Mouse (Mus musculus) lung, postnatal 36 days (tissue): ENCODE data around the gene Rln3.
"Not testable (repeated sequence)": the region's sequence is repeated elsewhere in the genome, so short reads cannot be mapped to it uniquely, and the experiment has no call there.

ENCODE experiments used
- DNase-seq: peaks from one replicate; pipeline ENCODE4 v3.0.0; 2022; ENCODE audit warnings: mixed read lengths

The Rln3 gene

DNA sequence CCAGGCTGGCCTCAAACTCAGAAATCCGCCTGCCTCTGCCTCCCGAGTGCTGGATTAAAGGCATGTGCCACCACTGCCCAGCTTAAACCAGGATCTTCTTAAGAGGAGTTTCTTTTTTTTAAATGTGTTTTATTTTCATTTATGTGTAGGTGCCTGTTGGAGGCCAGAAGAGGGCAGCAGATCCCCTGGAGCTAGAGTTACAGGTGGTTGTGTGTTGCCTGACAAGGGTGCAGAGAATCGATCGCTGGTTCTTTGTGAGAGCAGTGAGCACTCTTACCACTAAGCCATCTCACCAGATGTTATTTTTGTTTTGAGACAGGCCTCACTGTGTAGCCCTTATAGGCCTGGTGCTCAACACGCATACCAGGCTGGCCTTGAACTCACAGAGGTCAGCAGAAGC is 29.0 kb downstream of the Rln3 start:
- DNase-seq = no peak

- peak; percentile 32 for DNase-seq
These were observed 32.2 kb downstream of the Rln3 start for GRCm38 (mm10) chr8:84012499-84013165.

DNA sequence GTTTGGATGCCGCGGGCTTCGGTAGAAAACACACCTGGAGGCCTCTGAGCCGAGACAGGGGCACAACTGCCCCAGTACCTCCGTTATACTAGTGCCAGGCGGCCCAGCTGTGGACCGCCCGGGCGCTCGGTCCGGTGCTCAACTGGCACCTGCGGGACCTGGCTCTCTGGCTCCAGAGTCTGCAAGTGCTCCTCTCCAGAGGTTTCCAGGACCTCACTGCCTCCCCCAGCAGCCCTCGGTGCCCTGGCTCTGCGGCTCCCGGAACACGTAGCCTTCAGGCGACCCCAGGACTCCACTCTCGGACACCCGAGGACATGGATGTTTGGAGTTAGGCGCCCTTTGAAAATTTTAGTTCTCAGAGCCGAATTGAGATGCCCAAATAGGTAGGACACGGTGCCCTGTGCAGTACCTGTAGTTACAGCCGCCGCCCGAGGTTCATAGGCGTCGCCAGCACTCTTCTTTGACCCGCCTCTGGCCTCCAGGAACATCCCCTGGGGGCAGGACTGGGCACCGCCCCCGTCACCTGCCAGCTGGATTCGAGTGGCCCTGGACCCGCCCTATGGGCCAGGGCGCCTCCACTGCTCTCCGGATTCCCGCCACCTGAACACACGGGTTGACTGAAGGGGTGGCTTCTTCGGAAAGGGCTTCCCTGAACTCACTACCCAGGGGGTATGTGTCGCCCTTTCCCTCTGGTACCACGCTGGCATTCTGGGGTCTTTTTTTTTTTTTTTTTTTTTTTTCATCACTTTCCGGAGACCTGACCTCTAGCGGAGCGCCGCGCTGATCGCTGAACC is 32.9 kb downstream of the Rln3 start, which contains the start of gene 2210011C24Rik:
Gene 2210011C24Rik, minus strand, starts transcription at position 467 of the 794 bp plus-strand sequence.
- DNase-seq = peak; percentile 80

- DNase-seq = peak; percentile 83
These were observed 33.9 kb downstream of the Rln3 start for GRCm38 (mm10) chr8:84010625-84011611.

GRCm38 (mm10) chr8:84009876-84010275 is 34.9 kb downstream of the Rln3 start:
- DNase-seq = peak; percentile 93

- DNase-seq = no peak
These were observed 36.4 kb downstream of the Rln3 start for GRCm38 (mm10) chr8:84008362-84008761.

DNA sequence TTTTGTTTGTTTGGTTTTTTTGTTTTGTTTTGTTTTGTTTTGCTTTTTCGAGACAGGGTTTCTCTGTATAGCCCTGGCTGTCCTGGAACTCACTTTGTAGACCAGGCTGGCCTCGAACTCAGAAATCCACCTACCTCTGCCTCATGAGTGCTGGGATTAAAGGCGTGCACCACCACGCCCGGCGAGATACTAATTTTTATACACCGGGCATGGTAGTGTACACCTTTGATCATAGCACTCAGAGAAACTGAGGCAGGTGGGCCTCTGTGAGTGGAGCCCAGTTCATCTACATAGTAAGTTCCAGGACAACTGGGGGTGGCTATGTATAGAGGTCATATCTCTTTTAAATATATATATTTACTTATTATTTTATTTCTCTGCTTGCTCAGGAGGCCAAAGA is 39.3 kb downstream of the Rln3 start:
- not testable (repeated sequence) for DNase-seq

DNA sequence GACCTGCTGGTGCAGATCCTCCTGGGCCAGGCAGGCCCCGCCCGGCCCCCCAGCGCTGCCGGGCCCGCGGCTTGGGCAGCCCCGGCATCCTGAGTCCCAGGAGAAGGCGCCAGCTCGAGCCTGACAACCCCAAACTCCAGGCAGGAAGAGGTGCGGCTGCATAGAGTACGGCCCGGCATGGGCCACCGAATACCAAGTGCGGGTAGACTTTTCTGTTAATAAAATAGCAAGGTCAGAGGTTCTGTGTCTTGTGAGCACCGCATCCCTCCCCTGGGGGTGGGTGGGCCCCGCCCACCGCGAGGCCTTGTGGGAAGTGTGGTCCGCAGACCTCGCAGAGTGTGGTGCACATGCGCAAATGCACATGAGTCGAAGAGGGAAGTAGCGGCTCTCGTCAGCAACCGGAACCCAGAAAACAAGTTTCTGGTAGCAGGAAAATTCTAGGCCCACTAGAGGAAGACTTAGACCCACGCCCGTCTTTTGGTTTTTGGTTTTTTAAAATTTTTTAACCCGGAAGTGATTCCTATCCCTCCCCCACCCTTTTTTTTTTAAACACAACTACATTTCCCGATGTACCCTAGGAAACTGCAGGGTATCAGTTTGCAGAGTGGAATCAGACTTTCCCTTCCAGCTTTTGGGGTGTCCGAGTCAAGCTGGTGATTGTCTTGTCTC is 40.1 kb downstream of the Rln3 start:
- DNase-seq = peak; percentile 97

- DNase-seq = no peak
These were observed 41.1 kb downstream of the Rln3 start for GRCm38 (mm10) chr8:84003612-84004246.

DNA sequence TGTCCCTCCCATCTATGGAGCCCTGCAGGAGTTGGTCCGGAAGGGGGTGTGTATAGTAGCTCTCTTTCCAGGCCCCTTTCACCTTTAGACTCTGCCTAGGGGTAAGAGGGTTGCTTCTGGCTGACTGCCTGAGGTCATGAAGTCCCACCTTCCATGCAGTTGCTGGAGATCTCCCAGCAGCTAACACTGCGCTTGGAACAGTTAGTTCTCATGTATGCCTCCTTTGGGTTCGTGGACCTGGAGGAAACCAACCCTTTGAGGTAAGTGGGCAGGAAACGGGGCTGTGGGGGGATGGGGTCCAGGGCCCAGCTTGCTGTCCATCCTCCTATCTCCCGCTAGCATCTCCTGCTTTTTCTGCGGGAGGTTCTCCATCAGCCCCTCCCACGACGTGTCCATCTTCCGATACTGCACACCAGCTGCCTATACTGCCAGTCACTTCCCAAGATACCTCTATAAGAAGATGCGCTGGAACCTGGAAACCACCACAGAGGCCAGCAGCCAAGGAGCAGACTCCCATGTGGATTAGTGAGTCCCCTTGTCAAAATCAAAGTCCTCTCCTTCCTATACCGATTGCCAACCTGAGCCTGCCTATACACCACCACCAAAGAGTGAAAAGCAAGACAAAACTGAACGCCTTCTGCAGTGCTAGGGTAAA is 41.7 kb downstream of the Rln3 start:
- DNase-seq = no peak

- no peak for DNase-seq
These were observed 43.4 kb downstream of the Rln3 start, which contains the start of gene 1700067K01Rik for GRCm38 (mm10) chr8:84001281-84002000. Gene 1700067K01Rik, plus strand, starts transcription at chr8:84001502.

GRCm38 (mm10) chr8:83999825-84000224 is 45.0 kb downstream of the Rln3 start:
- no peak for DNase-seq

DNA sequence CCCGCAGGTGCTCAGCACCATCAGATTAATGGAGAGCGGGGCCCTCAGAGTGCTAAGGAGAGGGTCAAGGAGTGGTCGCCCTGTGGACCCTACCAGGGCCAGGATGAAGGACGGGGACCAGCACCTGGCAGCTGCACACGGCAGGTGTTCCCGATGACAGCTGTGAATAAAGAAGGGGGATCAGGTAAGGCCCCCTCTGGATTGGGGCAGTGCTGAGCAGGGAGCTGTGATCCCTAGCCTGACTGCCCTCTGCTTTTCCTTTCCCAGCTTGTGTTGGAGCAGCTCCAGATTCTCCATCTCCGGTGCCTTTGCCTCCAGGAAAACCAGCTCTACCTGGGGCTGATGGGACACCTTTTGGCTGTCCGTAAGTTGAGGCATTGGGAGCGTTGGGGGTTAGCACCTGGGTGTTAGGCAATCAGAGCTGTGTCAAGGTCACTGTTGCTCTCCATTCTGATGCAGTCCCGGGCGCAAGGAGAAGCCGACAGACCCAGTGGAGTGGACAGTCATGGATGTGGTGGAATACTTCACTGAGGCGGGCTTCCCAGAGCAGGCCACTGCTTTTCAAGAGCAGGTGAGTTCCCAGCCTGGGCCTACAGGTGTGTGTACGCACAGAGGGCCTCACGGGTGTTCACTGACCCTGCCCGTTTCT is 45.6 kb downstream of the Rln3 start:
- no peak for DNase-seq

GRCm38 (mm10) chr8:83998231-83999056 is 46.4 kb downstream of the Rln3 start:
- peak; percentile 75 for DNase-seq

DNA sequence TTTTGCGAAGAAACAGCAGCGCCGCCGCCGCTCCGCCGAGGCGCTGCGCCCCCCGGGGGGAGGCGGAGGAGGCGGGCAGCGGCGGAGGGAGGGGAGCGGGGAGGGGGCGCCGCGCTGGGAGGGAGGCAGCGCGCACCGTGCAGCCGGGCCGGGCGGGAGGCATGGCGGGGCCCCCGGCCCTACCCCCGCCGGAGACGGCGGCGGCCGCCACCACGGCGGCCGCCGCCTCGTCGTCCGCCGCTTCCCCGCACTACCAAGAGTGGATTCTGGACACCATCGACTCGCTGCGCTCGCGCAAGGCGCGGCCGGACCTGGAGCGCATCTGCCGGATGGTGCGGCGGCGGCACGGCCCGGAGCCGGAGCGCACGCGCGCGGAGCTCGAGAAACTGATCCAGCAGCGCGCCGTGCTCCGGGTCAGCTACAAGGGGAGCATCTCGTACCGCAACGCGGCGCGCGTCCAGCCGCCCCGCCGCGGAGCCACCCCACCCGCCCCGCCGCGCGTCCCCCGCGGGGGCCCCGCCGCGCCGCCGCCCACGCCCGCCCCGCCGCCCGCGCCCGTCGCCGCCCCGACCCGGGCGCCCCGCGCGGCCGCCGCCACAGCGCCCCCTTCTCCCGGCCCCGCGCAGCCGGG is 47.2 kb downstream of the Rln3 start, which contains the start of gene Samd1:
Gene Samd1, plus strand, starts transcription at position 162 of the 631 bp plus-strand sequence.
- peak; percentile 44 for DNase-seq

- DNase-seq = peak; percentile 95
These were observed 48.0 kb downstream of the Rln3 start for GRCm38 (mm10) chr8:83996567-83997505.

GRCm38 (mm10) chr8:83995973-83996372 is 48.8 kb downstream of the Rln3 start:
- DNase-seq = no peak
